Mouse (Mus musculus): ENCODE results near the gene Mrm1. TPM values are rescaled to one million over a fixed set of nuclear protein-coding genes. Genes with fewer than 3 reads are reported as not detected.

The Mrm1 gene
- total and polyA plus RNA-seq, 3 experiments, result 14.7 to 19.7 (median 18.9) TPM

DNA sequence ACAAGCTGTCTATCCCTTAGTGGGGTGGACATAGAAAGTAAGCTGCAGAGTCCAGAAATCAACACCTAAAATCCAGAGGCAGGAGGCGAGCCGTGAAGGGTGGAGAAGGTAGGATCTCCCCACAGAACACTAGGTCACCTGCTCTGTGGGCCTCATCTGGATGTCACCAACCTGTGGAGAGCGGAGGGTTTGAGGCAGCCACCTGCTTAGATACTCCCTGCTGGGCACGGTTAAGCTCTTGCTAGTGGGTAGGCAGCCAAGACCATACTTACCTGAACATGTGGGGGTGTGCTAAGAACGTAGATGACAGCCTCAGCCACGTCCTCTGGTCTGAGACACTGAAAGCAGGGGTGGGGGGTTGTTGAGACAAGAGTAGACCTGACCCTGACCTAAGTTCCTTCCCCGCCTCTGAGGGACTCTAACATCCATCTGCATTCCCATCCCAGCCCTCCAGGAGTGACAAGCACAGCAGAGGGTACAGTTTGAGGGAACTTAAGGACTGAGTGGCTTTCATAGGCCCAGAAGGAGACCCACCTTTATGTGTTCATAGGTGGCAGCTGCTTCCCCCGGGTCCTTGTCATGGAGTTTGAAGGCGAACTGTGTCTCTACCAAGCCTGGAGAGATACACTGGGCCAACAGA, 1.9 kb upstream of the Mrm1 start:
- WGBS, result 90% methylated on average over 9 of the region's 9 CpGs

DNA sequence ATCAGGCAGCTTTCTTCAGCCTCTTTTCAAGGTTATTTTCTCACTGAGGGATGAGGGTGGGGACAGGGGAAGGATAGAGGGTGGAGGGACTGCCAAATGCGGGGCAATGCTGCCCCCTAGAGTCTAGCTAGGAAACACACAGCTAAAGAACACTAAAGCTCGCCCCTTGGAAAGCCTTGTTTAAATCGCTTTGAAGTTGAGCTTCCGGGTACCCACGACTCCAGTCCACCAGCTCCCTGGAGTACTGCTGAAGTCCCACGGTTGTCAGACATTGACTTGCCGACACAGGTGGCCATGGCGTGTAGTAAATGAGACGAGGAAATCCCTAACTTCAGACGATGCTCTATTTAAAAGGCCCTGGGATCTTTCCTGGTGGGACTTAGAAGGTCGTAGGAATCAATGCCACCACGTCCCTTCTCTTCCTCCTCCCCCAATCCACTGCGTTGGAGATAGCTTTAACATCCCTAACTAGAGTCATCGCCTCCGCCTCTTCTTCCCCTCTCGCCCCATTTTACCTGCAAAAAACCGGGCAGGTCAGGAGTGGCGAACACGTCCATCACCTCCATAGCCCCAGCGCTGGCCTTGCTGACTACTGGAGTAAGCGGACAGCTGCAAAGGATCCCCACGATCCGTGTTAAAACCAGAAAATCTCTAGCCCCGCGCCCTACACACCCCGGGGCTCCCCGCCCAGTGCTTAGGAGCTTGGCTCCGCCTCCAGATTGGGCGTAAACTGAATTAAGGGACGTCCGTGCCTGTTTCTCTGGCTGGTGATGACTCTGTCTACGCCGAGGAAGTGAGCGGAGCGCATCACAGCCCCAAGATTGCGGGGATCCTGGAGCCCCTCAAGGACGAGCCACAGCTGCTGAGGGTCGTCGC, 992 bp downstream of the Mrm1 start:
- WGBS, result under 1% methylated on average over 39 of the region's 39 CpGs
- H3K9ac ChIP-seq (ENCODE audit: low read depth, low read length), result peak overlapping the region; percentile 81
- H3K79me2 ChIP-seq (replicated peaks; ENCODE audit: control insufficient read depth, insufficient read depth, low read length), result no peaks in the 10 kb centered on the region
- peak; percentile 91 for TF ChIP-seq CTCF (IDR thresholded peaks at IDR 0.05)
- peak; percentile 74 for TF ChIP-seq POLR2A (IDR thresholded peaks at IDR 0.05; ENCODE audit: insufficient read depth, low read depth, low read length)
- TF ChIP-seq EP300 (IDR thresholded peaks at IDR 0.05; ENCODE audit: insufficient read depth, low read depth, low read length), result 0 out of 2 replicates have a peak, but pooled peaks have one; percentile 50
- no peaks in the 10 kb centered on the region for H3K27me3 ChIP-seq (ENCODE audit: control insufficient read depth, insufficient read depth, low read length)
- peak overlapping the region; percentile 93 for H3K27ac ChIP-seq
- peak; percentile 88 to 89 for DNase-seq
- no peaks in the 10 kb centered on the region; the same call in 1 of the 2 replicates for H3K36me3 ChIP-seq (ENCODE audit: control insufficient read depth, insufficient read depth, low read length)
- H3K4me3 ChIP-seq, result peak overlapping the region; percentile 86
- intact Hi-C loops (cut with DNase I), result loop anchor here (2.0 to 5.0 kb wide), 2 partner anchors 20 to 306 kb away; partner anchors contain the start of gene Aatf
- H3K4me1 ChIP-seq (ENCODE audit: control insufficient read depth, insufficient read depth, low read length), result peaks cover 3% of the 10 kb centered on the region

More for the DNA sequence above, 1.9 kb upstream of the Mrm1 start:
- Histone ChIP-seq H3K27ac (no peak overlapping the region), H3K79me2 (replicated peaks; ENCODE audit: control insufficient read depth, insufficient read depth, low read length) (0 out of 2 replicates have a peak, but pooled peaks cover 1% of the 10 kb centered on the region), H3K4me3 (no peak overlapping the region), H3K4me1 (ENCODE audit: control insufficient read depth, insufficient read depth, low read length) (peaks cover 6% of the 10 kb centered on the region), H3K36me3 (ENCODE audit: control insufficient read depth, insufficient read depth, low read length) (peaks cover 12% of the 10 kb centered on the region), H3K27me3 (ENCODE audit: control insufficient read depth, insufficient read depth, low read length) (no peaks in the 10 kb centered on the region), H3K9ac (ENCODE audit: low read depth, low read length) (no peak overlapping the region)
- TF ChIP-seq EP300 (IDR thresholded peaks at IDR 0.05; ENCODE audit: insufficient read depth, low read depth, low read length) (no peak), POLR2A (IDR thresholded peaks at IDR 0.05; ENCODE audit: insufficient read depth, low read depth, low read length) (no peak), CTCF (IDR thresholded peaks at IDR 0.05) (no peak)
- intact Hi-C loops (cut with DNase I), result no loop called here
- no peak for DNase-seq

DNA sequence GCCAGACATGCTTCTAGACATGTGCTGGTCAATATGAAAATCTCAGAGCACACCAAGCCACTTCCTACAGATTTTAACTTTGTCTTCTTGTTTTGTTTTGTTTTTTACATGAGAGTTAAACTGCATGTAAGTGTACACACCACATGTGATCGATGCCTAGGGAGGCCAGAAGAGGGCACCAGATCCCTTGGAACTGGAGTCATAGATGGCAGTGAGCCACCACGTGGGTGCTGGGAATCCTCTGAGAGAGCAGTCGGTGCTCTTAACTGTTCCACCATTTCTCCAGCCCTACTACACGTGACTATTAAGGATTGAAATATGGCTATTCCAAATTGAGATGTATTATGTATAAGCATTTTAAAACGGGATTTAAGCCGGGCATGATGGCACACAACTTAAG, 2.0 kb downstream of the Mrm1 start:
- 72% methylated on average over 6 of the region's 6 CpGs for WGBS
- TF ChIP-seq EP300 (IDR thresholded peaks at IDR 0.05; ENCODE audit: insufficient read depth, low read depth, low read length), result no peak
- no peak for TF ChIP-seq POLR2A (IDR thresholded peaks at IDR 0.05; ENCODE audit: insufficient read depth, low read depth, low read length)
- peak; percentile 45 for TF ChIP-seq CTCF (IDR thresholded peaks at IDR 0.05)
- peaks cover 3% of the 10 kb centered on the region for H3K4me1 ChIP-seq (ENCODE audit: control insufficient read depth, insufficient read depth, low read length)
- H3K36me3 ChIP-seq (ENCODE audit: control insufficient read depth, insufficient read depth, low read length), result no peaks in the 10 kb centered on the region
- H3K79me2 ChIP-seq (replicated peaks; ENCODE audit: control insufficient read depth, insufficient read depth, low read length), result no peaks in the 10 kb centered on the region
- no peaks in the 10 kb centered on the region for H3K27me3 ChIP-seq (ENCODE audit: control insufficient read depth, insufficient read depth, low read length)
- intact Hi-C loops (cut with DNase I), result loop anchor here (5.0 kb wide), 1 partner anchor 305 kb away; the partner anchor contains the start of gene Aatf
- no peak overlapping the region for H3K27ac ChIP-seq
- no peak overlapping the region for H3K4me3 ChIP-seq
- peak in 1 of 2 experiments; percentile 15 for DNase-seq
- H3K9ac ChIP-seq (ENCODE audit: low read depth, low read length), result no peak overlapping the region

DNA sequence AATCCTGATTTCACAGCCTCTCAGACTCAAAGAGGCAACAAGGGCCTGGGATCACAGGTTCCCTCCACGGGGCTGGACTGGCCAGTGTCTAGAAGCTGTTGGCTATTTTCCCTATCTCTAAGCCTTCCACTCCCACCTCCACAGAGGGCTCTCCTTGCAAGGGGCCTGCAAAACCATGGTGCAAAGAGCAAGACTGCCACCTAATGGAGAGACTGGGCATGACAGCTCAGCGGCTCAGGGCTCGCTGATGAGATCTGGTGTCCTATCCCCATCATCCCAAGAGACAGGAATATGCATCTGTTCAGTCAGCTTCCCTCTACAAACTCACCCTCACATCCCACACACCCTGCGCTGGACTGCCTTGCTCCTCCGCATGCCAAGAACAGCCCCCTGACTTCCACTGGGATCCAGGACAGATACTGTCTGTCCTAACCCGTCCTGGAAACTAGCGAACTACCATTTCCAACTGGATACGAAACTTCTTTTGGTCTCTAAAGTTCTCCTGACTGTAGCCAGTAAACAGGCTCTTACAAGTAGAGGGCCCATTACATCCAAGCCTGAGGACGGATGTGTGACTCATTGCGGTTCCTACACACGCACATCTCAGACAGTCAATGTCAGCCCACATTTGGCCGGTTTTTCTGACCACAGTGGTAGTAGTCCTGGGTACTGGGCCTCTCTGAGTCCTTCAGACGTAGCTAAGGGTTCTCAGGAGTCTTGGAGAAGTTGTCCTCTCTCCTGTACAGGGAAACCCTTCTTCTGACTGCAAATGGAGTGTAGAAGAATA, 5.4 kb downstream of the Mrm1 start:
- intact Hi-C loops (cut with DNase I), result loop anchor here (1.0 to 5.0 kb wide), 2 partner anchors 385 to 547 kb away; no protein-coding TSS in a partner anchor
- H3K4me1 ChIP-seq (ENCODE audit: control insufficient read depth, insufficient read depth, low read length), result no peaks in the 10 kb centered on the region
- H3K27ac ChIP-seq, result no peak overlapping the region
- peak; percentile 54 to 82 for DNase-seq
- H3K79me2 ChIP-seq (replicated peaks; ENCODE audit: control insufficient read depth, insufficient read depth, low read length), result no peaks in the 10 kb centered on the region
- peak; percentile 58; the same call in 1 of the 2 replicates for TF ChIP-seq EP300 (IDR thresholded peaks at IDR 0.05; ENCODE audit: insufficient read depth, low read depth, low read length)
- no peak for TF ChIP-seq POLR2A (IDR thresholded peaks at IDR 0.05; ENCODE audit: insufficient read depth, low read depth, low read length)
- peak; percentile 97; the same call in 1 of the 2 replicates for TF ChIP-seq CTCF (IDR thresholded peaks at IDR 0.05)
- WGBS, result 59% methylated on average over 13 of the region's 13 CpGs
- no peaks in the 10 kb centered on the region for H3K27me3 ChIP-seq (ENCODE audit: control insufficient read depth, insufficient read depth, low read length)
- no peak overlapping the region for H3K4me3 ChIP-seq
- no peak overlapping the region for H3K9ac ChIP-seq (ENCODE audit: low read depth, low read length)
- no peaks in the 10 kb centered on the region for H3K36me3 ChIP-seq (ENCODE audit: control insufficient read depth, insufficient read depth, low read length)

DNA sequence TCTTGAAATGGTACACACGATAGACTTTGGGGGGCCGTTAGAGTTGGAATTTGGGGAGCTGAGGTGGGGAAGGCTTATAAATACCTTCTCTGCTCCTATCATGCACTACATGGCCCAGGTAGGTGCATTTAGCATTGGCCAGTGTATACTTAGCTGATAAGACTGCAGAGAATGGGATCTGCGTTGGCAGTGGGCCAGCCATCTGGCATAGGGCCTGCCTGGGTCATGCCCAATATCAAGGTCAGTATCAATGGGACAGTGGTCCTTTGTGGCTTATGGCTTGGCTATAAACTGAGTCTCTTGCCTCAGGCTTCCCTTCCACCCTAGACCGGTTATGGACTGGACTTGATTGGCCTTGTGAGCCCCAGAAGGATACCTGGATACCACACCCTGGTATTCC, 14.9 kb downstream of the Mrm1 start:
- Histone ChIP-seq H3K27me3 (ENCODE audit: control insufficient read depth, insufficient read depth, low read length) (no peaks in the 10 kb centered on the region), H3K27ac (no peak overlapping the region), H3K36me3 (ENCODE audit: control insufficient read depth, insufficient read depth, low read length) (no peaks in the 10 kb centered on the region), H3K4me1 (ENCODE audit: control insufficient read depth, insufficient read depth, low read length) (no peaks in the 10 kb centered on the region), H3K79me2 (replicated peaks; ENCODE audit: control insufficient read depth, insufficient read depth, low read length) (no peaks in the 10 kb centered on the region), H3K9ac (ENCODE audit: low read depth, low read length) (no peak overlapping the region), H3K4me3 (no peak overlapping the region)
- 71% methylated on average over 4 of the region's 4 CpGs for WGBS
- DNase-seq, result no peak
- TF ChIP-seq CTCF (IDR thresholded peaks at IDR 0.05) (no peak), EP300 (IDR thresholded peaks at IDR 0.05; ENCODE audit: insufficient read depth, low read depth, low read length) (no peak), POLR2A (IDR thresholded peaks at IDR 0.05; ENCODE audit: insufficient read depth, low read depth, low read length) (no peak)
- intact Hi-C loops (cut with DNase I), result no loop called here

Measured in heart, adult 2 months (tissue).